Mouse (Mus musculus): ENCODE measurements around the gene Eif3b. TPM values are rescaled to one million over a fixed set of nuclear protein-coding genes. Genes with fewer than 3 reads are reported as not detected.

Gene Eif3b
- polyA plus RNA-seq, 1 experiment from 2014 or later: 162 TPM

GRCm38 (mm10) chr5:140389647-140390046, 29.5 kb upstream of the Eif3b start:
- ATAC-seq (replicated peaks; ENCODE audit: low FRiP score, low TSS enrichment, low read depth): peak; percentile 18; the same call in 1 of the 2 replicates
- Histone ChIP-seq H3K9ac (ENCODE audit: low read length) (no peak overlapping the region), H3K27ac (ENCODE audit: low read depth) (no peak overlapping the region), H3K9me3 (ENCODE audit: control insufficient read depth, low read length) (no peaks in the 10 kb centered on the region), H3K4me3 (ENCODE audit: low read depth, low read length) (peak overlapping the region; percentile 79), H3K36me3 (ENCODE audit: control insufficient read depth, insufficient read depth, low read length) (no peaks in the 10 kb centered on the region), H3K27me3 (replicated peaks; ENCODE audit: control insufficient read depth, insufficient read depth, low read length) (no peaks in the 10 kb centered on the region), H3K4me1 (replicated peaks; ENCODE audit: control insufficient read depth, insufficient read depth, low read length) (no peaks in the 10 kb centered on the region; the same call in 1 of the 2 replicates), H3K4me2 (ENCODE audit: low read length) (peak overlapping the region; percentile 98)
- 66% methylated on average over 3 of the region's 3 CpGs for WGBS
- DNase-seq (ENCODE audit: low spot score): no peak

- H3K27ac ChIP-seq (ENCODE audit: low read depth): no peak overlapping the region
- H3K27me3 ChIP-seq (replicated peaks; ENCODE audit: control insufficient read depth, insufficient read depth, low read length): no peaks in the 10 kb centered on the region
- no peak for DNase-seq (ENCODE audit: low spot score)
- H3K4me3 ChIP-seq (ENCODE audit: low read depth, low read length): no peak overlapping the region
- ATAC-seq (replicated peaks; ENCODE audit: low FRiP score, low TSS enrichment, low read depth): no peak
- H3K4me1 ChIP-seq (replicated peaks; ENCODE audit: control insufficient read depth, insufficient read depth, low read length): no peaks in the 10 kb centered on the region; the same call in 1 of the 2 replicates
- H3K36me3 ChIP-seq (ENCODE audit: control insufficient read depth, insufficient read depth, low read length): no peaks in the 10 kb centered on the region
- no peaks in the 10 kb centered on the region for H3K9me3 ChIP-seq (ENCODE audit: control insufficient read depth, low read length)
- WGBS: 55% methylated on average over 1 of the region's 1 CpGs
- H3K9ac ChIP-seq (ENCODE audit: low read length): no peak overlapping the region
- H3K4me2 ChIP-seq (ENCODE audit: low read length): no peak overlapping the region
These were observed 27.7 kb upstream of the Eif3b start for GRCm38 (mm10) chr5:140391435-140391834.

- ATAC-seq (replicated peaks; ENCODE audit: low FRiP score, low TSS enrichment, low read depth): no peak
- 86% methylated on average over 5 of the region's 5 CpGs for WGBS
- H3K9me3 ChIP-seq (ENCODE audit: control insufficient read depth, low read length): no peaks in the 10 kb centered on the region
These were observed 27.1 kb upstream of the Eif3b start for GRCm38 (mm10) chr5:140391981-140392380.

GRCm38 (mm10) chr5:140392701-140393100, 26.4 kb upstream of the Eif3b start:
- no peak overlapping the region for H3K4me3 ChIP-seq (ENCODE audit: low read depth, low read length)
- 92% methylated on average over 3 of the region's 3 CpGs for WGBS
- no peaks in the 10 kb centered on the region for H3K36me3 ChIP-seq (ENCODE audit: control insufficient read depth, insufficient read depth, low read length)
- no peaks in the 10 kb centered on the region; the same call in 1 of the 2 replicates for H3K4me1 ChIP-seq (replicated peaks; ENCODE audit: control insufficient read depth, insufficient read depth, low read length)
- no peak overlapping the region for H3K27ac ChIP-seq (ENCODE audit: low read depth)
- no peak for ATAC-seq (replicated peaks; ENCODE audit: low FRiP score, low TSS enrichment, low read depth)
- no peak overlapping the region for H3K4me2 ChIP-seq (ENCODE audit: low read length)
- H3K9ac ChIP-seq (ENCODE audit: low read length): no peak overlapping the region
- no peaks in the 10 kb centered on the region for H3K27me3 ChIP-seq (replicated peaks; ENCODE audit: control insufficient read depth, insufficient read depth, low read length)
- DNase-seq (ENCODE audit: low spot score): no peak
- H3K9me3 ChIP-seq (ENCODE audit: control insufficient read depth, low read length): no peaks in the 10 kb centered on the region

More at GRCm38 (mm10) chr5:140391981-140392380, 27.1 kb upstream of the Eif3b start:
- Histone ChIP-seq H3K27ac (ENCODE audit: low read depth) (no peak overlapping the region), H3K9ac (ENCODE audit: low read length) (no peak overlapping the region), H3K27me3 (replicated peaks; ENCODE audit: control insufficient read depth, insufficient read depth, low read length) (no peaks in the 10 kb centered on the region), H3K4me1 (replicated peaks; ENCODE audit: control insufficient read depth, insufficient read depth, low read length) (no peaks in the 10 kb centered on the region; the same call in 1 of the 2 replicates), H3K4me3 (ENCODE audit: low read depth, low read length) (no peak overlapping the region), H3K4me2 (ENCODE audit: low read length) (no peak overlapping the region), H3K36me3 (ENCODE audit: control insufficient read depth, insufficient read depth, low read length) (no peaks in the 10 kb centered on the region)
- DNase-seq (ENCODE audit: low spot score): no peak

- no peak for ATAC-seq (replicated peaks; ENCODE audit: low FRiP score, low TSS enrichment, low read depth)
- Histone ChIP-seq H3K9me3 (ENCODE audit: control insufficient read depth, low read length) (no peaks in the 10 kb centered on the region), H3K27me3 (replicated peaks; ENCODE audit: control insufficient read depth, insufficient read depth, low read length) (no peaks in the 10 kb centered on the region), H3K4me2 (ENCODE audit: low read length) (no peak overlapping the region), H3K27ac (ENCODE audit: low read depth) (no peak overlapping the region), H3K4me3 (ENCODE audit: low read depth, low read length) (no peak overlapping the region), H3K36me3 (ENCODE audit: control insufficient read depth, insufficient read depth, low read length) (no peaks in the 10 kb centered on the region), H3K4me1 (replicated peaks; ENCODE audit: control insufficient read depth, insufficient read depth, low read length) (no peaks in the 10 kb centered on the region), H3K9ac (ENCODE audit: low read length) (no peak overlapping the region)
- 62% methylated on average over 8 of the region's 8 CpGs for WGBS
- DNase-seq (ENCODE audit: low spot score): no peak
These were observed 22.8 kb upstream of the Eif3b start for GRCm38 (mm10) chr5:140396166-140396940.

GRCm38 (mm10) chr5:140402640-140403270, 16.4 kb upstream of the Eif3b start:
- H3K4me1 ChIP-seq (replicated peaks; ENCODE audit: control insufficient read depth, insufficient read depth, low read length): 0 out of 2 replicates have a peak, but pooled peaks cover 3% of the 10 kb centered on the region
- DNase-seq (ENCODE audit: low spot score) (no peak), ATAC-seq (replicated peaks; ENCODE audit: low FRiP score, low TSS enrichment, low read depth) (no peak)
- no peak overlapping the region for H3K9ac ChIP-seq (ENCODE audit: low read length)
- H3K4me3 ChIP-seq (ENCODE audit: low read depth, low read length): no peak overlapping the region
- no peaks in the 10 kb centered on the region for H3K36me3 ChIP-seq (ENCODE audit: control insufficient read depth, insufficient read depth, low read length)
- no peaks in the 10 kb centered on the region for H3K27me3 ChIP-seq (replicated peaks; ENCODE audit: control insufficient read depth, insufficient read depth, low read length)
- WGBS: 67% methylated on average over 4 of the region's 4 CpGs
- no peaks in the 10 kb centered on the region for H3K9me3 ChIP-seq (ENCODE audit: control insufficient read depth, low read length)
- no peak overlapping the region for H3K27ac ChIP-seq (ENCODE audit: low read depth)
- no peak overlapping the region for H3K4me2 ChIP-seq (ENCODE audit: low read length)

GRCm38 (mm10) chr5:140405126-140405525, 14.0 kb upstream of the Eif3b start:
- no peak overlapping the region for H3K27ac ChIP-seq (ENCODE audit: low read depth)
- H3K4me3 ChIP-seq (ENCODE audit: low read depth, low read length): no peak overlapping the region
- no peak for ATAC-seq (replicated peaks; ENCODE audit: low FRiP score, low TSS enrichment, low read depth)
- no peaks in the 10 kb centered on the region for H3K27me3 ChIP-seq (replicated peaks; ENCODE audit: control insufficient read depth, insufficient read depth, low read length)
- no peak for DNase-seq (ENCODE audit: low spot score)
- H3K9me3 ChIP-seq (ENCODE audit: control insufficient read depth, low read length): no peaks in the 10 kb centered on the region
- no peaks in the 10 kb centered on the region for H3K36me3 ChIP-seq (ENCODE audit: control insufficient read depth, insufficient read depth, low read length)
- 76% methylated on average over 6 of the region's 6 CpGs for WGBS
- no peak overlapping the region for H3K4me2 ChIP-seq (ENCODE audit: low read length)
- H3K4me1 ChIP-seq (replicated peaks; ENCODE audit: control insufficient read depth, insufficient read depth, low read length): 0 out of 2 replicates have a peak, but pooled peaks cover 3% of the 10 kb centered on the region
- no peak overlapping the region for H3K9ac ChIP-seq (ENCODE audit: low read length)

GRCm38 (mm10) chr5:140406666-140407065, 12.5 kb upstream of the Eif3b start:
- no peak overlapping the region for H3K9ac ChIP-seq (ENCODE audit: low read length)
- H3K4me3 ChIP-seq (ENCODE audit: low read depth, low read length): no peak overlapping the region
- H3K27me3 ChIP-seq (replicated peaks; ENCODE audit: control insufficient read depth, insufficient read depth, low read length): no peaks in the 10 kb centered on the region
- no peaks in the 10 kb centered on the region for H3K36me3 ChIP-seq (ENCODE audit: control insufficient read depth, insufficient read depth, low read length)
- no peak overlapping the region for H3K27ac ChIP-seq (ENCODE audit: low read depth)
- DNase-seq (ENCODE audit: low spot score): no peak
- ATAC-seq (replicated peaks; ENCODE audit: low FRiP score, low TSS enrichment, low read depth): no peak
- no peaks in the 10 kb centered on the region for H3K9me3 ChIP-seq (ENCODE audit: control insufficient read depth, low read length)
- H3K4me1 ChIP-seq (replicated peaks; ENCODE audit: control insufficient read depth, insufficient read depth, low read length): 0 out of 2 replicates have a peak, but pooled peaks cover 3% of the 10 kb centered on the region
- 60% methylated on average over 6 of the region's 6 CpGs for WGBS
- no peak overlapping the region for H3K4me2 ChIP-seq (ENCODE audit: low read length)

Measured in intestine, embryonic 14.5 days (tissue).